Comparison of ENCODE assay signal across 23 mouse cellular contexts in the genomic region with DNA sequence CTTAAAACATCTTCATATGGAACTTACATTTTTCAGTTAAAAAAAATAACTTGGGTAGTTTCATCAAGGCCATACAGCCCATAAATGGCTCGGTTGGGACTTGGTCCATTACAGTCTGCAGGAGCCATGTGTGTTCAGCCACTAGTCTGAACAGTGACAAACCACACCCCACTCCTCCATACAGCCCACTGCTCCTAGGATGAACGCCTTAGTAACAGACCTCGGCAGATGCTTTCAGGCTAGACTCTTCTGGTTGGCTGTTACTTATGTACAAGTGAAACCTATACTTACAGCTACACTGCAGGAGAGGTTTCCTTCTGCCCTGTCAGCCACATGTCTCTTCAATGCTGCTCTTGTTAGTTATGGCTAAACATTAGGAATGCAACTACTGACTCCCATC. TPM values are rescaled to one million over a fixed set of nuclear protein-coding genes. Genes with fewer than 3 reads are reported as not detected.
"Had no signal": no experiment of that assay in that cellular context is flagged by ENCODE, and none has a peak within 500 bp of the region (broad histone marks: within the 10 kb centered on the region; RNA-seq: fewer than 3 reads in every experiment).

No protein-coding gene starts in this region.

- ATAC-seq: midbrain, embryonic 16.5 days had no signal

- H3K27ac ChIP-seq: kidney, postnatal 0 days; layer of hippocampus, adult 2 months; liver, embryonic 13.5 days; midbrain, embryonic 12.5 days; neural tube, embryonic 13.5 days; stomach, postnatal 0 days had no signal

- H3K4me1 ChIP-seq: liver, embryonic 13.5 days; midbrain, embryonic 12.5 days; neural tube, embryonic 13.5 days had no signal

- H3K4me3 ChIP-seq: layer of hippocampus, adult 2 months; liver, embryonic 13.5 days; midbrain, embryonic 12.5 days; myocyte; neural tube, embryonic 13.5 days had no signal

- H3K9me3 ChIP-seq: liver, embryonic 13.5 days; midbrain, embryonic 12.5 days; neural tube, embryonic 13.5 days had no signal

- H3K9ac ChIP-seq: liver, embryonic 13.5 days; midbrain, embryonic 12.5 days; neural tube, embryonic 13.5 days had no signal

- H3K36me3 ChIP-seq: liver, embryonic 13.5 days; midbrain, embryonic 12.5 days had no signal

- DNase-seq: kidney, adult 2 months; kidney, postnatal 25 days; layer of hippocampus, adult 9-11 months; left cerebral cortex, postnatal 4 days; liver, embryonic 13.5 days; lung, adult 2 months; lung, postnatal 14 days; lung, postnatal 4 days; thymus, adult 2 months; thymus, postnatal 14 days; thymus, postnatal 4 days had no signal

- H3K4me2 ChIP-seq: liver, embryonic 13.5 days; midbrain, embryonic 12.5 days; neural tube, embryonic 13.5 days had no signal

- H3K27me3 ChIP-seq: liver, embryonic 13.5 days; midbrain, embryonic 12.5 days; neural tube, embryonic 13.5 days had no signal

RNA-seq across cellular contexts. Expression of gene Prss35, which starts 51.8 kb away (rescaled TPM):
- total RNA-seq: liver, adult 2 months; megakaryocyte progenitor cell, adult 5-6 weeks; monocyte, adult 5-6 weeks; neutrophil, adult 5-6 weeks had no signal
- polyA plus RNA-seq: liver, adult 2 months; small intestine, adult 2 months had no signal
